Mouse (Mus musculus): ENCODE measurements around the gene Gm4491. TPM values are rescaled to one million over a fixed set of nuclear protein-coding genes. Genes with fewer than 3 reads are reported as not detected.
"Not testable (repeated sequence)": the region's sequence is repeated elsewhere in the genome, so short reads cannot be mapped to it uniquely, and the experiment has no call there.

The Gm4491 gene
- polyA plus RNA-seq, 1 experiment from 2014 or later = not detected

DNA sequence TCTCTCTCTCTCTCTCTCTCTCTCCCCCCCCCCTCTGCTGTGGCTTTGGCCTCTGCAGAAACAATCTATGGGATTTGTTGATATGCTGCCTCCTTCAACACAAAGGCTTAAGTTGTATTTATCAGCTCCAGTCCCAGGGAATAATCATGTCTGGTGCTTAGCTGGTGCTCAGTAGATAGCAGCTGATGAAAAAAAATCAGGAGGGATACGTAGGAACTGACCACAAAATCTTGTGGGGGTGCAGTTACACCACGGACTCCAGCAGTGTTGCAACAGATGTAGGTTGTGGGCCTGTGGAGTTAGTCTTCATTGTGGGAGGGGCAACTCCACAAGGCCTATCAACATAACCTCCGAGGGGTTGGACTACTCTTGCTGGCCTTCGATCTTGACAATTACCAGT lies 19.8 kb downstream of the Gm4491 start:
- no peak overlapping the region for H3K27ac ChIP-seq (ENCODE audit: low read depth, low read length)
- H3K9me3 ChIP-seq (ENCODE audit: control insufficient read depth, low read length) = no peaks in the 10 kb centered on the region
- H3K4me1 ChIP-seq (ENCODE audit: control insufficient read depth, insufficient read depth, low read depth, low read length) = no peaks in the 10 kb centered on the region
- no peak for ATAC-seq
- H3K9ac ChIP-seq (ENCODE audit: low read depth, low read length) = no peak overlapping the region
- no peaks in the 10 kb centered on the region for H3K27me3 ChIP-seq (replicated peaks; ENCODE audit: control insufficient read depth, insufficient read depth, low read length)
- no peak overlapping the region for H3K4me3 ChIP-seq (ENCODE audit: low read length)
- 80% methylated on average over 4 of the region's 4 CpGs for WGBS
- no peak overlapping the region for H3K4me2 ChIP-seq (ENCODE audit: low read length)
- H3K36me3 ChIP-seq (ENCODE audit: control insufficient read depth, insufficient read depth, low read length) = no peaks in the 10 kb centered on the region

DNA sequence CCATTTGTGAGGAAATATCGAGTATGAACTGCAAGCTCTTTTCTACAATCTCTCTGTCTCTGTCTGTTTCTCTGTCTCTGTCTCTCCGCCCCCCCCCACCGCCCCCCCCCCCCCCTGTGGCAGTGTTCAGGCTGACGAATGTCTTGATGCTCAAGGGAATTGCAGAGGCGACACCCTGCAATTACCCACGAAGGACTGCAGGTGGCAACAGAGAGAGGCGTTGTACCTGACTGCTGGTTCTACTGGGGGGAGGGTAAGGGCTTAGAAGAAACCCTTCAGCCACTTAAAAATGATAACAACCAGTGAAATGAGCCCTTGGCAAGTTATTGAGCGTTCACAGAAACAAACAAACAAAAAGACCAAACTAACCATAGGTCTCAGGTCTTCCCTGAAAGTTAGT lies 22.7 kb downstream of the Gm4491 start:
- Histone ChIP-seq H3K27me3 (replicated peaks; ENCODE audit: control insufficient read depth, insufficient read depth, low read length) (no peaks in the 10 kb centered on the region), H3K4me2 (ENCODE audit: low read length) (no peak overlapping the region), H3K4me1 (ENCODE audit: control insufficient read depth, insufficient read depth, low read depth, low read length) (no peaks in the 10 kb centered on the region), H3K27ac (ENCODE audit: low read depth, low read length) (no peak overlapping the region), H3K4me3 (ENCODE audit: low read length) (no peak overlapping the region), H3K9ac (ENCODE audit: low read depth, low read length) (no peak overlapping the region), H3K9me3 (ENCODE audit: control insufficient read depth, low read length) (0 out of 2 replicates have a peak, but pooled peaks cover 2% of the 10 kb centered on the region), H3K36me3 (ENCODE audit: control insufficient read depth, insufficient read depth, low read length) (no peaks in the 10 kb centered on the region)
- ATAC-seq = no peak
- 8% methylated on average over 8 of the region's 8 CpGs for WGBS

DNA sequence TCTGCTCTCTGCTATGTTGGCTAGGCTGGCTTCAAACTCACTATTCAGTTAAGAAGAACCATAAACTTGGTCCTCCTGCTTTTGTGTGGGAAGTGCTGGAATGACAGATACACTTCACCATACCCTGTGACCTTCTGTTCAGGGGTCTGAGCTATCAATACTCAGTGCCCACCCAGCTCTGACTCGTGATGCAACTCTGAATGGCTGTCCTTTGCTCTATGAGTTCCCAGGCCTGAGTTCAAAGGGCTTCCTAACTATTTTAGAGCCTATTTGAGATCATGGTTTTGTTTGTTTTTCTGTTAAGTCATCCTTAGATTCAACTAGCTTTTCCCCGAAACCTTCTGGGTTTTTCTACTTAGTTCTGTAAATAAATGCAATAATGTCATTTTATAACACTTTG lies 25.7 kb downstream of the Gm4491 start:
- Histone ChIP-seq H3K27me3 (replicated peaks; ENCODE audit: control insufficient read depth, insufficient read depth, low read length) (no peaks in the 10 kb centered on the region), H3K4me3 (ENCODE audit: low read length) (no peak overlapping the region), H3K9ac (ENCODE audit: low read depth, low read length) (no peak overlapping the region), H3K27ac (ENCODE audit: low read depth, low read length) (no peak overlapping the region), H3K36me3 (ENCODE audit: control insufficient read depth, insufficient read depth, low read length) (no peaks in the 10 kb centered on the region), H3K4me2 (ENCODE audit: low read length) (no peak overlapping the region), H3K4me1 (ENCODE audit: control insufficient read depth, insufficient read depth, low read depth, low read length) (no peaks in the 10 kb centered on the region), H3K9me3 (ENCODE audit: control insufficient read depth, low read length) (0 out of 2 replicates have a peak, but pooled peaks cover 4% of the 10 kb centered on the region)
- WGBS = 66% methylated on average over 2 of the region's 2 CpGs
- ATAC-seq = no peak

DNA sequence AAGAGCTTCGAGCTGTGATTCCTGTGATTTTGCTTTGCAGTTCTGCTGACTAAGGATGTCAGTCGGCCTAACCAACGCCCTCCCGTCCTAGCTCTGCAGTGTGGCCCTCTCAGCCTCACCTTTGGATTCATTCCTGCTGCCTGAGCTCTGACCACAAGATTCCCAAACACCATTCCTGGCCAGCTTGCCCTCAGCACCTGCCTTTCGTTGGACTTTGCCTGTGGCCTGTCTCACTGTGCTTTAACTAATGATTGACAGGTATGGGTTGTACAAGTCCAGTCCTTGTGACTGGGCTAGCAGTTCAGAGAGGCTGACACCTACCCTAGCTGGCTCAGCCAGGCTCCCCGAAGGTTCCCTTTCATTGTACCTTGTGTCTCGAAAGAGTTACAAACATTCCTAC lies 26.6 kb downstream of the Gm4491 start:
- no peak overlapping the region for H3K9ac ChIP-seq (ENCODE audit: low read depth, low read length)
- H3K27me3 ChIP-seq (replicated peaks; ENCODE audit: control insufficient read depth, insufficient read depth, low read length) = no peaks in the 10 kb centered on the region
- WGBS = 84% methylated on average over 7 of the region's 7 CpGs
- ATAC-seq = no peak
- no peak overlapping the region for H3K4me3 ChIP-seq (ENCODE audit: low read length)
- 0 out of 2 replicates have a peak, but pooled peaks cover 4% of the 10 kb centered on the region for H3K9me3 ChIP-seq (ENCODE audit: control insufficient read depth, low read length)
- no peaks in the 10 kb centered on the region for H3K36me3 ChIP-seq (ENCODE audit: control insufficient read depth, insufficient read depth, low read length)
- no peak overlapping the region for H3K4me2 ChIP-seq (ENCODE audit: low read length)
- no peak overlapping the region for H3K27ac ChIP-seq (ENCODE audit: low read depth, low read length)
- H3K4me1 ChIP-seq (ENCODE audit: control insufficient read depth, insufficient read depth, low read depth, low read length) = no peaks in the 10 kb centered on the region

DNA sequence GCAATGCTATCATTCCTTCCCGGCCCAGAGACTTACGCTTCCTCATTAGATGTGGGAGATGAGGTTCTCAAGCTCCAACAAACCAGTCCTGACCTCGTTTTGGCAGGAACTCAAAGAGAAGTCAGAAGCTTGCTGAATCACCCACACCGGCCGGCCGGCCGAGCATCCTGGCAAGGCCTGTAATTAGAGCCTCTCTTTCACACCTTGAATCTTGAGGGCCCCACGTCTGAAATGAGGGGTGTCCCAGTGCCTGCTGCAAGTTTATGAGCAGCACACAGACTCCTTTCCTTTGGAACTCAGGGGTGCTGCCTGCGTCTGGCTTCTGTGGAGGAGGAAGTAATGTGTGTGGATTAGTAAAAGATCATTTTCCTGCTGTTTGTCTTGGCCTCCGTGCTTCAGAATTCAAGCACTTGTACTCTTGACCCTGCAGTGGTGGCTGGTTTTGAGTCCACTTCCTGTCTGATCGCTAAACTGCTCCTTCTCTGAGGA lies 31.5 kb downstream of the Gm4491 start:
- Histone ChIP-seq H3K36me3 (ENCODE audit: control insufficient read depth, insufficient read depth, low read length) (no peaks in the 10 kb centered on the region), H3K9ac (ENCODE audit: low read depth, low read length) (no peak overlapping the region), H3K4me2 (ENCODE audit: low read length) (no peak overlapping the region), H3K27me3 (replicated peaks; ENCODE audit: control insufficient read depth, insufficient read depth, low read length) (no peaks in the 10 kb centered on the region), H3K27ac (ENCODE audit: low read depth, low read length) (no peak overlapping the region), H3K4me3 (ENCODE audit: low read length) (no peak overlapping the region), H3K4me1 (ENCODE audit: control insufficient read depth, insufficient read depth, low read depth, low read length) (no peaks in the 10 kb centered on the region), H3K9me3 (ENCODE audit: control insufficient read depth, low read length) (0 out of 2 replicates have a peak, but pooled peaks cover 4% of the 10 kb centered on the region)
- 75% methylated on average over 11 of the region's 11 CpGs for WGBS
- ATAC-seq = no peak

DNA sequence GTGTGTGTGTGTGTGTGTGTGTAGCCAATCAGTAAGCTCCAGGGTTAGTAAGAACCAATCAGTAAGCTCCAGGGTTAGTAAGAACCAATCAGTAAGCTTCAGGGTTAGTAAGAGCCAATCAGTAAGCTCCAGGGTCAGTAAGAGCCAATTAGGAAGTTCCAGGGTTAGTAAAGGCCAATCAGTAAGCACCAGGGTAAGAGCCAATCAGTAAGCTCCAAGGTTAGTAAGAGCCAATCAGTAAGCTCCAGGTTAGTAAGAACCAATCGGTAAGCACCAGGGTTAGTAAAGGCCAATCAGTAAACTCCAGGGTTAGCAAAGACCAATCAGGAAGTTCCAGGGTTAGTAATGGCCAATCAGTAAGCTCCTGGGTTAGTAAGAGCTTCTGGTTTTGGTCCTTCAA lies 32.8 kb downstream of the Gm4491 start:
- H3K4me1 ChIP-seq (ENCODE audit: control insufficient read depth, insufficient read depth, low read depth, low read length) = no peaks in the 10 kb centered on the region
- no peaks in the 10 kb centered on the region for H3K36me3 ChIP-seq (ENCODE audit: control insufficient read depth, insufficient read depth, low read length)
- H3K9ac ChIP-seq (ENCODE audit: low read depth, low read length) = no peak overlapping the region
- no peaks in the 10 kb centered on the region for H3K27me3 ChIP-seq (replicated peaks; ENCODE audit: control insufficient read depth, insufficient read depth, low read length)
- 95% methylated on average over 1 of the region's 1 CpGs for WGBS
- H3K4me3 ChIP-seq (ENCODE audit: low read length) = no peak overlapping the region
- no peak for ATAC-seq
- H3K4me2 ChIP-seq (ENCODE audit: low read length) = no peak overlapping the region
- no peak overlapping the region for H3K27ac ChIP-seq (ENCODE audit: low read depth, low read length)
- H3K9me3 ChIP-seq (ENCODE audit: control insufficient read depth, low read length) = 0 out of 2 replicates have a peak, but pooled peaks cover 2% of the 10 kb centered on the region

DNA sequence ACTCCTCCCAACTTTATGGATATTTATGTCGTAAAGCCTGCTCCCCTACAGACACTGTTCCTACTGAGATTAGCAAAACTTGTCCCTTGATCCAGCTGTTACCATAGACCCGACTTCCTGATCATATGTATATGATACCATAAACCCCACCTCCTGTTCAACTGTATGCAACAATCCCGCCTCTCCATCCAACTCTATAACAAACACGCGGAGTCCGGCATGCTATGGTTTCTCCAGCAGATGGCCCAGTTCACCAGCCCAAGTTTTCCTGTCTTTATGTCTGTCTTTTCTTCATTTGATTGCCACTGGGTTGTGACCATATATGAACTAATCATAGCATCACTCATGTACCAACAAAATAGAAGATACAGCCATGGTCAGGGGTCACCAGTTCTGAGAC lies 40.1 kb downstream of the Gm4491 start:
- 88% methylated on average over 6 of the region's 6 CpGs for WGBS
- Histone ChIP-seq H3K9me3 (ENCODE audit: control insufficient read depth, low read length) (no peaks in the 10 kb centered on the region), H3K9ac (ENCODE audit: low read depth, low read length) (no peak overlapping the region), H3K4me2 (ENCODE audit: low read length) (no peak overlapping the region), H3K27ac (ENCODE audit: low read depth, low read length) (no peak overlapping the region), H3K36me3 (ENCODE audit: control insufficient read depth, insufficient read depth, low read length) (no peaks in the 10 kb centered on the region), H3K4me1 (ENCODE audit: control insufficient read depth, insufficient read depth, low read depth, low read length) (no peaks in the 10 kb centered on the region), H3K27me3 (replicated peaks; ENCODE audit: control insufficient read depth, insufficient read depth, low read length) (no peaks in the 10 kb centered on the region), H3K4me3 (ENCODE audit: low read length) (no peak overlapping the region)
- no peak for ATAC-seq

DNA sequence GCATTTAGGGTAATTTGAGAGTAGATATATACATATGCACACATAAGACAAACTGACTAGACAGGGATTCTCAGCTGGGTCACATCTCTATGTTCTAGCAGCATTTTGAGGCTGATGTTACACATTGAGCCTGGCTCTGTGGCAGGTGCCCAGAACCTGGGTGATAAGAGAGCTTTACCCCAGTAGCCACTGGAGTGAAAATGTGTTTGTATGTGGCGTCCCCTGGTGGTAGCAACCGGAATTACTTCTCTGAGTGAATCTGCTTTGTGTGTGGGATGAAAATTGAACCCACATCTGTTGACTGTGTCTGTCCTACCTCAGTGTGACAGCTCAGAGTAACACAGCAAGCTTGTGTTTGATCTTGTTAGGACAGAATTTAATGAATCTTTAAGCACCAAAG lies 45.8 kb downstream of the Gm4491 start:
- WGBS = 0% methylated on average over 2 of the region's 2 CpGs
- not testable (repeated sequence) for H3K27me3 ChIP-seq (replicated peaks; ENCODE audit: control insufficient read depth, insufficient read depth, low read length); H3K9ac ChIP-seq (ENCODE audit: low read depth, low read length); H3K27ac ChIP-seq (ENCODE audit: low read depth, low read length); ATAC-seq; H3K4me3 ChIP-seq (ENCODE audit: low read length); H3K9me3 ChIP-seq (ENCODE audit: control insufficient read depth, low read length); H3K4me2 ChIP-seq (ENCODE audit: low read length); H3K36me3 ChIP-seq (ENCODE audit: control insufficient read depth, insufficient read depth, low read length); H3K4me1 ChIP-seq (ENCODE audit: control insufficient read depth, insufficient read depth, low read depth, low read length)

DNA sequence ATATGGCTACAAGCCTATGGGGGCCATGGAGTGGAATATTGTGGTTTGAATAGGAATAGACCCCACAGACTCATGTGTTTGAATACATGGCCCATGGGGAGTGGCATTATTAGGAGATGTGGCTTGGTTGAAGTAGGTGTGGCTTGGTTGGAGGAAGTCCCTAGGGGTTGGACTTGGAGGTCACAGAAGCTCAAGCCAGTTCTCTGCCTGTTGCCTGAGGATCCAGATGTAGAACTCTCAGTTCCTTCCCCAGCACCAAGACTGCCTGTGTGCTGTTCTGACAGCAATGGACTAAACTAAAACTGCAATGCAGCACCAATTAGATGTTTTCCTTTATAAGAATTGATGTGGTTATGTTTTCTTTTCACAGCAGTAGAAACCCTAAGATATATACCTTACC lies 49.6 kb downstream of the Gm4491 start:
- Histone ChIP-seq H3K4me1 (ENCODE audit: control insufficient read depth, insufficient read depth, low read depth, low read length) (no peaks in the 10 kb centered on the region), H3K4me3 (ENCODE audit: low read length) (no peak overlapping the region), H3K27ac (ENCODE audit: low read depth, low read length) (no peak overlapping the region), H3K9ac (ENCODE audit: low read depth, low read length) (no peak overlapping the region), H3K4me2 (ENCODE audit: low read length) (no peak overlapping the region), H3K36me3 (ENCODE audit: control insufficient read depth, insufficient read depth, low read length) (no peaks in the 10 kb centered on the region), H3K27me3 (replicated peaks; ENCODE audit: control insufficient read depth, insufficient read depth, low read length) (no peaks in the 10 kb centered on the region), H3K9me3 (ENCODE audit: control insufficient read depth, low read length) (no peaks in the 10 kb centered on the region)
- ATAC-seq = no peak

Data from hindbrain, embryonic 16.5 days (tissue).